Mouse (Mus musculus) hindbrain, embryonic 10.5 days (tissue): Measurements from ENCODE around the gene Il3. TPM values are rescaled to one million over a fixed set of nuclear protein-coding genes. Genes with fewer than 3 reads are reported as not detected.

Experiments used
- DNase-seq: peaks from one replicate; pipeline ENCODE4 v3.0.0-alpha.2; 2017; ENCODE audit warnings: low spot score
- H3K27ac ChIP-seq: fragments of 300-500 bp; sonication (generic); 2 replicates; pipeline ENCODE4 v1.5.1; 2016; ENCODE audit warnings: mild to moderate bottlenecking, moderate library complexity
- H3K27me3 ChIP-seq: fragments of 300-500 bp; sonication (generic); 2 replicates; pipeline ENCODE4 v1.6.1; 2016; ENCODE audit warnings: mild to moderate bottlenecking; ENCODE audit not compliant: poor library complexity, insufficient read depth, severe bottlenecking
- H3K36me3 ChIP-seq: fragments of 300-500 bp; sonication (generic); 2 replicates; pipeline ENCODE4 v1.6.1; 2016; ENCODE audit warnings: mild to moderate bottlenecking, moderate library complexity
- H3K4me1 ChIP-seq: fragments of 300-500 bp; sonication (generic); replicated peaks from 2 replicates; pipeline ENCODE4 v1.6.1; 2016; ENCODE audit warnings: mild to moderate bottlenecking
- H3K4me3 ChIP-seq: fragments of 300-500 bp; sonication (generic); 2 replicates; pipeline ENCODE4 v1.5.1; 2016; ENCODE audit warnings: mild to moderate bottlenecking, moderate library complexity
- H3K9me3 ChIP-seq: fragments of 300-500 bp; sonication (generic); 2 replicates; pipeline ENCODE4 v1.6.1; 2016; ENCODE audit warnings: mild to moderate bottlenecking, moderate library complexity
- WGBS: fragments of 180-500 bp; shearing (Covaris S2); methylation state at CpG from one replicate; pipeline ENCODE4 v1.1.7; 2016; 5-methylcytosine and 5-hydroxymethylcytosine counted together
- polyA plus RNA-seq: library from polyadenylated mRNA; unstranded; fragments of >200 nt; fragmentation: Nextera tagmentation; extraction: Ambion mirVana; gene quantifications from 2 replicates; pipeline ENCODE4 v1.2.1, GENCODE M21; 2016

Gene Il3
- polyA plus RNA-seq, 1 experiment from 2014 or later, result not detected

DNA sequence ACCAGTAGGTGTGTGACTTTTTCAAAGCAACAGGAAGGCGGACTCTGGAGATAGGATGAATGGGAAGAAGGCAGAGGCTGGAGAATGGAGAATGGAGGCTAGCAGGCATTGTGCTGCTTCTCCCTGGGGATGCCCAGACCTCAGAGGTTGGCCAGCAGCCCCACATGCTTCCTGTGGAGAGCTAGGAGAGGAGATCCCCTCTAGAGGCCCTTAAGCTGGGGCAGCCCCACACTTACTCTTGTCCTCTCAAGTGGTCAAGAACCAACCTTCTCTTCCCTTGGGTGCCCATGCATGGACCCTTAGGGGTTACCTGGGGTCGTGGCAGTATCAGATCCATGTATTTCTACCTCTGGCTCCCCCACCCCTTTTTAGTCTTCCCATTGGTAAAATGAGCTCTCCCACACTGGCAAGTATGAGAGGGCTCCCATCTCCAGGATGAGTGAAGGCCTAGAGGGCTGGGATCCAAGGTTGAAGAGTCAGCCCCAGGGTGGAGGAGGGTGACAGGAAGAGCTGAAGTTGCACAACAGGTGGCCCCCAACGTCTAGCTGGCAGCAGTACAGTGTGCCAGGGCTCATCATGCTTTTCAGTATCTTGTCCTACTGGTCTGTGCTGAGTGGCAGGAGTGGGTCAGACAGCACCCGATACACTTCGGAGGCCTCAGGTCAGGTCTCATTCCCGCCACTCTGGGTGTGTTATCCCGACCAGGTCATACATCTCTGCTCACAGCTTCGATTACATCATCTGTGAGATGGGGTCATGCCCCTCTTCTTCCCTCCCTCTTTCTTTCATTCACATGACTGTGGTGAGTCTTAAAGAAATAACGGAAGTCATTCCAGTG, 43.2 kb downstream of the Il3 start:
- H3K4me3 ChIP-seq, result no peak overlapping the region
- no peaks in the 10 kb centered on the region for H3K9me3 ChIP-seq
- no peaks in the 10 kb centered on the region for H3K4me1 ChIP-seq
- no peaks in the 10 kb centered on the region for H3K27me3 ChIP-seq
- DNase-seq, result no peak
- H3K27ac ChIP-seq, result no peak overlapping the region
- 83% methylated on average over 9 of the region's 9 CpGs for WGBS
- no peaks in the 10 kb centered on the region for H3K36me3 ChIP-seq

DNA sequence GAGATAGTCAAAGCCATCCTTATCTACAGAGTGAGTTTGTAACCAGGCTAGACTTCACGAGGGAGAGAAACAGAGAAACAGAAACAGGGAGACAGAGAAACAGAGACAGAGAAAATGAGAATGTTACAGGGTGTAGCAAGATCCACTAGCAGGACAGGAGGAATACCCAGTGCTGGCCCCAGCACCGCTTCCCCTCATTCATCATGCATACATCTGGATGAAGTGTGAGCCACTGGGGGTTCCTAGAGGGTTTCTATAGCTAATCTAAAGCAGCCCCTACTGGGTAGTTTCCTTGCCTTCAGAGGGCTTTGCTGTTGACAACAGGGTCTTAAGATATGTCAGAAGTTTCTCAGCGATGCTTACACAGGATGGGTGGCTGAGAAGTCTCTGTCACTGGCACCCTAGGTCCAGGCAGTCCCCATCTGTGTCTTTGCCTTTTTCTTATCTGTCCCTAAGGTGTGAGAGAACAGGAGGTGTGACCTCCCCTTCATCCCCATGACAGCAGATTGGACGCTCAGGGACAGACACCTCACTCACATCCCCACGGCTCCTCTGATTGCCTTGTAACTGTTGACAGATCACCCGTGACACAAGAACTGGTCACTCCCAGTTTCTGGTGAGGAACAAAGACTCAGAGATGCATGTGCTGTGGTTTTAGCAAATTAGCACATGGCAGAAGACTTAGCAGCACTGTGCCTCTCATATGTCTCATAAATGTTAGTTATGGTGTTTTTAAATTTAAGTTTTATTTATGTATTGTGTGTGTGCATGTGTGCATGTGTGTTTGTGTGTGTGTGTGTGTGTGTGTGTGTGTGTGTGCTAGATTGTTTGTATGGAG, 47.0 kb downstream of the Il3 start:
- WGBS, result 72% methylated on average over 6 of the region's 6 CpGs

DNA sequence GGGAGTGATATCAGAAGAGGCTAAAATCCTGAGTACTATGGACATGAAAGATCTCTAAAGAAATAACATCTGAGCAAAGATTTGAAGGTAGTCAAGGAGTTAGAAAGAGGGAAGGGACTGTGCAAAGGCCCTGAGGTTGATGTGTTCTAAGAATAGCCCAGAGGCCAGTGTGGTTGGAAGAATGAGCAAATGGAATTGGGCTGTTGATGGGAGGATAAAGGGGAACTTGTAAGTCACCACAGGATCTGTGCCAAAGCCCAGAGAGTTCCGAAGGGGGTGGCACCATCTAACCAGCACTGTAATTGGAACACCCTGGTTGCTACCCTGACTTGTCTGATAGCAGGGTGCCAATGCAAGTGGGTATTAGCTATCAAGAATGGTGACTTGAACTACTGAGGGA, 47.9 kb downstream of the Il3 start:
- WGBS, result 97% methylated on average over 1 of the region's 1 CpGs
- H3K4me3 ChIP-seq, result no peak overlapping the region

More for the DNA sequence above, 47.0 kb downstream of the Il3 start:
- H3K4me3 ChIP-seq, result no peak overlapping the region
- no peaks in the 10 kb centered on the region for H3K36me3 ChIP-seq
- no peaks in the 10 kb centered on the region for H3K4me1 ChIP-seq
- no peak for DNase-seq
- H3K27ac ChIP-seq, result no peak overlapping the region
- H3K27me3 ChIP-seq, result no peaks in the 10 kb centered on the region
- no peaks in the 10 kb centered on the region for H3K9me3 ChIP-seq

DNA sequence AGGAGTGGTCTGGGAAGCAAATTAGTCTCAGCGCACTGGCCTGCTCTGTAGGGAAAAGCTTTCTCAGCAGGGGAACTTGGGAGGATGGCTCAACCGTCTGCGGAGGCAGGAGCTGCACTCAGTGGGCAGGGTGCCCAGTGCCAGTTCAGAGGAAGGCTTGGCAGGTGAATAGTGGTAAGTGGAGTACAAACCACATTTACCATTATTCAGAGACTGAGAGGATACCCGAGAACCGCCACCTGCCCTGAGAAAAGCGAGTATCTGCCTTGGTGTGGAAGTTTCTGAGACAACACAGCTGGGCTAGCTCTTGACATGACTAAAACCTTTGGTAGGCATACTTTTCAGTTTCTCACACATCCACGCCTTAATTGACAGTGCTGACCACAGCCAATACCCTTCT, 49.7 kb downstream of the Il3 start:
- no peaks in the 10 kb centered on the region for H3K27me3 ChIP-seq
- no peak overlapping the region for H3K4me3 ChIP-seq
- no peak overlapping the region for H3K27ac ChIP-seq
- no peaks in the 10 kb centered on the region for H3K4me1 ChIP-seq
- no peak for DNase-seq
- H3K9me3 ChIP-seq, result no peaks in the 10 kb centered on the region
- H3K36me3 ChIP-seq, result no peaks in the 10 kb centered on the region
- 59% methylated on average over 7 of the region's 7 CpGs for WGBS

More for the DNA sequence above, 47.9 kb downstream of the Il3 start:
- Histone ChIP-seq H3K27ac (no peak overlapping the region), H3K4me1 (no peaks in the 10 kb centered on the region), H3K36me3 (no peaks in the 10 kb centered on the region), H3K27me3 (no peaks in the 10 kb centered on the region), H3K9me3 (no peaks in the 10 kb centered on the region)
- DNase-seq, result no peak

DNA sequence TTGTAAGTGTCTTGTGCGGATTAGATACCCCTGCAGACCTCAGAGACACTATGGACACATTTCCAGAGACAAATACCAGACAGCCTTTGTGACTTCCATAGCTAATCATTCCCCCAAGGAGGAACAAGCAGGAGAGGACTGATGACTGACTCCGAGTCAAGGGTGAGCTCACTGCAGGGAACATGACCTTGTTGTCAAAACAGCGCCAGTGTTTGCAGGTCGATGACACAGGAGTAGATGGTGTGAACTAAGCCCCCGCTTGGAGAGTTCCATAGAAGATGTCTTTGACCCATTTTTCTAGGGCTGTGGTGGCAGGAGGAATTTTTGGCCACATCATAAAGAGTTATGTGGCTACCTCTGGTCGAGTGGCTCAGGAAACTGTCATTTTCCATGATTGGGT, 51.0 kb downstream of the Il3 start:
- Histone ChIP-seq H3K27me3 (no peaks in the 10 kb centered on the region), H3K4me3 (no peak overlapping the region), H3K9me3 (no peaks in the 10 kb centered on the region), H3K27ac (no peak overlapping the region), H3K36me3 (no peaks in the 10 kb centered on the region), H3K4me1 (no peaks in the 10 kb centered on the region)
- 79% methylated on average over 6 of the region's 6 CpGs for WGBS
- DNase-seq, result no peak

Other genes starting within 250 kb of the Il3 start
- 1.2 and 2.2 TPM in 2 replicates for gene Slc22a4, start 239.2 kb downstream of the Il3 start, polyA plus RNA-seq
- 54.3 and 60.9 TPM in 2 replicates for gene Pdlim4, start 198.3 kb downstream of the Il3 start, polyA plus RNA-seq
- gene P4ha2, start 167.2 kb downstream of the Il3 start, polyA plus RNA-seq, result 22.7 and 25.0 TPM in 2 replicates
- not detected in 2 replicates for gene Csf2, start 17.6 kb downstream of the Il3 start, polyA plus RNA-seq
- 12.4 and 18.2 TPM in 2 replicates for gene Acsl6, start 36.5 kb upstream of the Il3 start, polyA plus RNA-seq
- not detected in 2 replicates for gene Meikin, start 103.4 kb upstream of the Il3 start, polyA plus RNA-seq
- 7.5 and 8.4 TPM in 2 replicates for gene Fnip1, start 170.9 kb upstream of the Il3 start, polyA plus RNA-seq